Mouse (Mus musculus): ENCODE results near the gene Elf1. TPM values are rescaled to one million over a fixed set of nuclear protein-coding genes. Genes with fewer than 3 reads are reported as not detected.

Gene Elf1
- total and polyA plus RNA-seq, 2 experiments from 2014 or later: 2.1 to 7.2 TPM

- 92% methylated on average over 8 of the region's 8 CpGs for WGBS
- no peak for DNase-seq (ENCODE audit: low spot score)
- Histone ChIP-seq H3K36me3 (ENCODE audit: insufficient read depth, low read length) (no peaks in the 10 kb centered on the region), H3K9ac (replicated peaks; ENCODE audit: low read length, poor library complexity, severe bottlenecking) (no peak overlapping the region), H3K4me2 (ENCODE audit: low read depth, low read length, poor library complexity, severe bottlenecking) (no peak overlapping the region), H3K4me3 (ENCODE audit: low read depth, low read length) (no peak overlapping the region; the same call in 1 of the 2 replicates), H3K9me3 (ENCODE audit: low read length) (no peaks in the 10 kb centered on the region), H3K27ac (ENCODE audit: low read depth, low read length) (no peak overlapping the region), H3K4me1 (ENCODE audit: insufficient read depth, low read length) (no peaks in the 10 kb centered on the region), H3K27me3 (ENCODE audit: insufficient read depth, low read length) (no peaks in the 10 kb centered on the region)
- no peak for TF ChIP-seq CTCF (IDR thresholded peaks at IDR 0.05)
- no peak for ATAC-seq (ENCODE audit: low FRiP score)
Measured at GRCm38 (mm10) chr14:79517185-79517740, 36.3 kb downstream of the Elf1 start.

- DNase-seq (ENCODE audit: low spot score): no peak
- no peak for TF ChIP-seq CTCF (IDR thresholded peaks at IDR 0.05)
- H3K4me1 ChIP-seq (ENCODE audit: insufficient read depth, low read length): no peaks in the 10 kb centered on the region
- no peak overlapping the region for H3K4me3 ChIP-seq (ENCODE audit: low read depth, low read length)
- H3K4me2 ChIP-seq (ENCODE audit: low read depth, low read length, poor library complexity, severe bottlenecking): no peak overlapping the region
- no peaks in the 10 kb centered on the region for H3K36me3 ChIP-seq (ENCODE audit: insufficient read depth, low read length)
- H3K9me3 ChIP-seq (ENCODE audit: low read length): no peaks in the 10 kb centered on the region
- H3K9ac ChIP-seq (replicated peaks; ENCODE audit: low read length, poor library complexity, severe bottlenecking): no peak overlapping the region
- ATAC-seq (ENCODE audit: low FRiP score): no peak
- no peak overlapping the region for H3K27ac ChIP-seq (ENCODE audit: low read depth, low read length)
- no peaks in the 10 kb centered on the region for H3K27me3 ChIP-seq (ENCODE audit: insufficient read depth, low read length)
- WGBS: 87% methylated on average over 2 of the region's 2 CpGs
Measured at GRCm38 (mm10) chr14:79518123-79518522, 37.1 kb downstream of the Elf1 start.

- WGBS: 73% methylated on average over 19 of the region's 19 CpGs
- no peak for DNase-seq (ENCODE audit: low spot score)
Measured at GRCm38 (mm10) chr14:79518761-79519662, 38.0 kb downstream of the Elf1 start.

GRCm38 (mm10) chr14:79519663-79519975 is 38.6 kb downstream of the Elf1 start:
- Histone ChIP-seq H3K9me3 (ENCODE audit: low read length) (no peaks in the 10 kb centered on the region), H3K36me3 (ENCODE audit: insufficient read depth, low read length) (no peaks in the 10 kb centered on the region), H3K27me3 (ENCODE audit: insufficient read depth, low read length) (no peaks in the 10 kb centered on the region), H3K4me1 (ENCODE audit: insufficient read depth, low read length) (no peaks in the 10 kb centered on the region), H3K4me2 (ENCODE audit: low read depth, low read length, poor library complexity, severe bottlenecking) (no peak overlapping the region), H3K9ac (replicated peaks; ENCODE audit: low read length, poor library complexity, severe bottlenecking) (no peak overlapping the region), H3K4me3 (ENCODE audit: low read depth, low read length) (no peak overlapping the region), H3K27ac (ENCODE audit: low read depth, low read length) (no peak overlapping the region)
- DNase-seq (ENCODE audit: low spot score): no peak
- TF ChIP-seq CTCF (IDR thresholded peaks at IDR 0.05): no peak
- no peak for ATAC-seq (ENCODE audit: low FRiP score)
- 55% methylated on average over 1 of the region's 1 CpGs for WGBS

More at GRCm38 (mm10) chr14:79518761-79519662, 38.0 kb downstream of the Elf1 start:
- ATAC-seq (ENCODE audit: low FRiP score): no peak
- Histone ChIP-seq H3K9me3 (ENCODE audit: low read length) (no peaks in the 10 kb centered on the region), H3K4me3 (ENCODE audit: low read depth, low read length) (no peak overlapping the region), H3K27me3 (ENCODE audit: insufficient read depth, low read length) (no peaks in the 10 kb centered on the region), H3K4me1 (ENCODE audit: insufficient read depth, low read length) (no peaks in the 10 kb centered on the region), H3K36me3 (ENCODE audit: insufficient read depth, low read length) (no peaks in the 10 kb centered on the region), H3K9ac (replicated peaks; ENCODE audit: low read length, poor library complexity, severe bottlenecking) (no peak overlapping the region), H3K4me2 (ENCODE audit: low read depth, low read length, poor library complexity, severe bottlenecking) (no peak overlapping the region), H3K27ac (ENCODE audit: low read depth, low read length) (no peak overlapping the region)
- no peak for TF ChIP-seq CTCF (IDR thresholded peaks at IDR 0.05)

- ATAC-seq (ENCODE audit: low FRiP score) (no peak), DNase-seq (ENCODE audit: low spot score) (no peak)
- H3K4me1 ChIP-seq (ENCODE audit: insufficient read depth, low read length): no peaks in the 10 kb centered on the region
- H3K36me3 ChIP-seq (ENCODE audit: insufficient read depth, low read length): no peaks in the 10 kb centered on the region
- H3K27ac ChIP-seq (ENCODE audit: low read depth, low read length): no peak overlapping the region
- no peak overlapping the region for H3K4me3 ChIP-seq (ENCODE audit: low read depth, low read length)
- no peak overlapping the region for H3K4me2 ChIP-seq (ENCODE audit: low read depth, low read length, poor library complexity, severe bottlenecking)
- H3K9me3 ChIP-seq (ENCODE audit: low read length): no peaks in the 10 kb centered on the region
- no peak overlapping the region for H3K9ac ChIP-seq (replicated peaks; ENCODE audit: low read length, poor library complexity, severe bottlenecking)
- H3K27me3 ChIP-seq (ENCODE audit: insufficient read depth, low read length): no peaks in the 10 kb centered on the region
- no peak for TF ChIP-seq CTCF (IDR thresholded peaks at IDR 0.05)
Measured at GRCm38 (mm10) chr14:79520612-79521011, 39.6 kb downstream of the Elf1 start.

- 90% methylated on average over 1 of the region's 1 CpGs for WGBS
- no peaks in the 10 kb centered on the region for H3K4me1 ChIP-seq (ENCODE audit: insufficient read depth, low read length)
- H3K27me3 ChIP-seq (ENCODE audit: insufficient read depth, low read length): no peaks in the 10 kb centered on the region
- no peak overlapping the region for H3K4me2 ChIP-seq (ENCODE audit: low read depth, low read length, poor library complexity, severe bottlenecking)
- TF ChIP-seq CTCF (IDR thresholded peaks at IDR 0.05): no peak
- ATAC-seq (ENCODE audit: low FRiP score) (no peak), DNase-seq (ENCODE audit: low spot score) (no peak)
- H3K27ac ChIP-seq (ENCODE audit: low read depth, low read length): no peak overlapping the region
- no peak overlapping the region for H3K4me3 ChIP-seq (ENCODE audit: low read depth, low read length)
- H3K36me3 ChIP-seq (ENCODE audit: insufficient read depth, low read length): no peaks in the 10 kb centered on the region
- no peak overlapping the region for H3K9ac ChIP-seq (replicated peaks; ENCODE audit: low read length, poor library complexity, severe bottlenecking)
- H3K9me3 ChIP-seq (ENCODE audit: low read length): no peaks in the 10 kb centered on the region
Measured at GRCm38 (mm10) chr14:79521056-79521455, 40.1 kb downstream of the Elf1 start.
